Mouse (Mus musculus) right cerebral cortex, postnatal 10 days (tissue): ENCODE measurements around the gene Chd6.
A peak's percentile ranks its signal among the peaks of the same experiment; 100 is the strongest.
"Not testable (repeated sequence)": the region's sequence is repeated elsewhere in the genome, so short reads cannot be mapped to it uniquely, and the experiment has no call there.

ENCODE experiments used
- DNase-seq, 2 experiments: peaks; one replicate each; pipeline ENCODE4 v3.0.0; 2021; ENCODE audit warnings: low spot score in 2 of 2

Chd6 gene

GRCm38 (mm10) chr2:160987503-160987902 is 121.4 kb downstream of the Chd6 start:
- DNase-seq, result no peak

GRCm38 (mm10) chr2:160982636-160983035 is 126.2 kb downstream of the Chd6 start:
- DNase-seq, result no peak

DNA sequence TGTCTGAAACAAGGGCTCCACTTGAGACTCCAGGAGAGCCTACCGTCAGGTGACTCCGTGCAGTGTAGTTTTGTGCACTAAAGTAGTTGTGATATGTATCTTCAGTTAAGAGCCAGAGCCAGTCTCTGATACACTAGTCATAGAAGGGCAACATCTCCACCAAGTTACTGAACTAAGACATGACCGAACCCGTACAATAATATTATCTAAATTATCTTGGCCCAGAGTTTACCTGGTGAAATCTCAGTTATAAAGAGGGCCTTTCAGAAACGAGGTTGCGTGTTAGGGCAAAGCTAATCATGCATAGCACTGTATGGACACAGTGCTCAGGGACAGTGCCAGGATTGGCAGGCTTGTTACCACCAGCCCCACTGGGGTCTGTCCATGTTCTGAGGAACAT is 127.1 kb downstream of the Chd6 start:
- DNase-seq, result no peak

- DNase-seq, result no peak
Observed at GRCm38 (mm10) chr2:160978651-160979050, 130.2 kb downstream of the Chd6 start.

GRCm38 (mm10) chr2:160977248-160977647 is 131.6 kb downstream of the Chd6 start:
- no peak for DNase-seq

DNA sequence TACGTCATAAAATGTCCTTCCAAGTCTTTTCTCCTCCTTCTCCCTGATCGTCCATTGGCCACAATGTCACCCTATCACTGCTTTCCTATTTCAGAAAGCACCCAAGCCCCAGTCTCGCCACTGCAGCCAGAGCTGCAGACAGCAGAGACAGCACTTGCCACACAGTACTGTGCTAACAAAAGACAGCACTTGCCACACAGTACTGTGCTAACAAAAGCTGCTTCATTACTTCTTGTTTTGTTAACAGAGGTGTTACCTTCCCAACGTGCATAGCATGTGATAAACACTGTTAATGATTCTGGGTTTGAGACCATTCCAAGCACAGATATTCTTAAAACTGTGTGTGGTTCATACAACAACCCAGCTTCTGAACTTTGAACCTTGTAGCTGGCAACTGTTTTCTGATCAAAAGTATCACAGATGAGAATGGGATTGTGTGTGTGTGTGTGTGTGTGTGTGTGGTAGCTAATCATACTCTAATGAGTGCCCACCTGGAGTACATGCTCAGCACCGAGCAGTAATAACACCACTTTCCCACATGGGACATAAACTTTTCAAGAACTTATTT is 135.1 kb downstream of the Chd6 start:
- no peak for DNase-seq

- DNase-seq, result no peak
Observed at GRCm38 (mm10) chr2:160972103-160972792, 136.6 kb downstream of the Chd6 start.

GRCm38 (mm10) chr2:160962149-160962548 is 146.7 kb downstream of the Chd6 start:
- no peak for DNase-seq

- no peak for DNase-seq
Observed at GRCm38 (mm10) chr2:160960956-160961646, 147.8 kb downstream of the Chd6 start.

DNA sequence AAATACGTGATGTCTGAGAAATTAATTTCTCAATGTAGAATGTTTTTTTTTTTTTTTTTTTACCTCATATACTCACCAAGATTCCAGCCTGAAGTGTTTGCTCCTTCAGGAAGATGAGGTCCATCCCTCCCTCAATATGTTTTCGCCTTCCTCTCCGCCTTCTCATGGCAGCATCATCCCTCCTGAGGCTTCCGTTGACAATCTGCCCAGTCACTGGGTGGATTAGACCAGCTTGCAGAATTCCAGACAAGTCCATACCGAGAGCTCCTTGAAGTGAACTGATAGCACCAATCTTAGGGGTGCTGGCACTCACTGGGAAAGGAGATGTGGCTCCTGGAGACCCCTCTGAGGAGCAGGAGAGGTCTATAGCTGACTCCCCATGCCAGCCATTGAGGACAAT is 149.0 kb downstream of the Chd6 start:
- no peak for DNase-seq

DNA sequence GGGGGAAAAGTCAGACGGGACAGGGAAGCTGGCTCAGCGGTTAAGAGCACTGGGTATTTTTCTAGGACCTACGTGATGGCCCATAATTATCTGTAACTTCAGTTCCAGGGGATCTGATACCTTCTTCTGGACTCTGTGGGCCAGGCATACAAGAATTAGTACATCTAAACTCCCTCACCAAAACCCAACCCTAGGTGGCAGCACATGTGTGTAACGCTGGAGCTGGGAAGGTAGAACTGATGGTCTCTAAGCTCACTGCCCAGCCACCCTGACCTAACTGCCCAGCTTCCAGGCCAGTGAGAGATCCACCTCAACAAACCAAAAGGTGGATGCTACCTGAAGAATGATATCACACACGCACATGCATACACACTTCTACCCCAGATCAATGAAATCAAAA is 150.1 kb downstream of the Chd6 start:
- no peak for DNase-seq

- not testable (repeated sequence) for DNase-seq
Observed at GRCm38 (mm10) chr2:160957801-160958200, 151.1 kb downstream of the Chd6 start.

- DNase-seq, result not testable (repeated sequence)
Observed at GRCm38 (mm10) chr2:160957307-160957706, 151.6 kb downstream of the Chd6 start.

DNA sequence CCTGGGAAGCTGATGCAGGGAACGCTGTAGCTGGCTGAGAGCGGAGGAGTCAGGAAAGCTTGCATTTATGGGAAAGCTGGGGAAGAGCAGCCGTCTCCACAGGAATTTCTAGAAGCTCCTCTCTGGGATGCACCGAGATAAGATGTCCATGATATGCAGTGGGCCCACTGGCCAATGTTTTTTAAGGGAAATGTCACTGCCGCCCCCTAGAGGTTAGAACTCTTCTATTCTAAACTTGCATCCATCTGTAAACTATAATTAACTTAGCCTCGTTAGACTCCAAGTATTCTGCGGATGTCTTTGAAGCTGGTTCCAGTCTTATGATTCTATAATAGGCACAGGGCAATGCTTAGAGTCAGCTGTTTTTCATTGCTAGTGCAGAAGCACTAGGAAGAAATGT is 153.5 kb downstream of the Chd6 start:
- peak; percentile 63 to 74 for DNase-seq

GRCm38 (mm10) chr2:160954541-160954940 is 154.3 kb downstream of the Chd6 start:
- no peak for DNase-seq

- no peak for DNase-seq
Observed at GRCm38 (mm10) chr2:160953131-160953873, 155.6 kb downstream of the Chd6 start.

GRCm38 (mm10) chr2:160951595-160951994 is 157.3 kb downstream of the Chd6 start:
- DNase-seq, result peak in 1 of 2 experiments; percentile 44

DNA sequence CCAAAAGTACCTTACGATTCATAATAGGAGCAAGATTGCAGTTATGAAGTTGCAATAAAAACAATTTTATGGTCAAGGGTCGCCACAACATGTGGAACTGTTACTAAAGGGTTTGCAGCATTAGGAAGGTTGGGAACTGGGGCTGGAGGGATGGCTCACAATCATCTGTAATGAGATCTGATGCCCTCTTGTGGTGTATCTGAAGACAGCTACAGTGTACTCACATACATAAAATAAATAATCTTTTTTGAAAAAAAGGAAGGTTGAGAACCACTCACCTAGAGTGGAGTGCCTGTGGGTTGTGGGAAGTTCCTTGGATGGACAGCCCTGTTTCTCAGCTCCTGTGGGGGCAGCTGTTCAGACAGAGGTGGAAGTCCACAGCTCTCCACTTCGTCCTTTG is 166.4 kb downstream of the Chd6 start:
- no peak for DNase-seq

GRCm38 (mm10) chr2:160940930-160941709 is 167.8 kb downstream of the Chd6 start:
- no peak for DNase-seq

DNA sequence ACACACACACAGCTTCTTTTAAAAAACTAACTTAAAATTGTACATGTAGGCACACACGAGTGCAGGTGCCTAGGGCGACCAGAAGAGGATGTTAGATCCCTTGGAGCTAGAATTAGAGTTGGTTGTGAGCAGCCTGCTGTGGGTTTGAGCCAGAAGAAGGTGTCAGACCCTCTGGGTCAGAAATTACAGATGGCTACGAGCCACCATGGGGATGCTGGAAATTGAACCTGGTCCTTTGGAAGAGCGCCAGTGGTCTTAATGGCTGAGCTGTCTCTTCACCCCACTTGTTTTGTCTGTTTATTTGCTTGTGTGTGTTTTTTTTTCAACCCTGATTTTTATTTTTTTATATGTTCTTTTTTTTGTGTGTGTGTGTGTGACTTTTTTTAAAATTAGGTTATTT is 174.4 kb downstream of the Chd6 start:
- no peak for DNase-seq

DNA sequence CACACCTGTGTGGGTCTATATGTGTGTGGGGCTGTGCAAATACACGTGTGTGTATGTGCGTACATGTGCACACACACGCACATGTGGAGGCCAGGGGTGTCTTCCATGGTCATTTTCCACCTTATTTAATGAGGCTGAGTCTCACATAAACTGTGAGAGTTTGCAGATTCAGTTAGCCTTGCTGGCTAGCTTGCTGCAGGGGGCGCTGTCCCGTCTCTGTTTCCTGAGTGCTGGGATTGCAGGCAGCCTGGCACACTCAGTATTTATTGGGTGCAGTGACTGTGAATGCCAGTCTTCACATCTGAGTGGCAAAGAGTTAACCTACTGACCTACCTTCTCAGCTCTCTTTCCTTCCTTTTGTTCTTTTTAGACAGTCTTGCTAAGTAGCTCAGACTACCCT is 175.0 kb downstream of the Chd6 start:
- DNase-seq, result no peak

GRCm38 (mm10) chr2:160932981-160933380 is 175.9 kb downstream of the Chd6 start:
- no peak for DNase-seq
